Mouse (Mus musculus): Measurements from ENCODE around the gene Rit1. TPM values are rescaled to one million over a fixed set of nuclear protein-coding genes. Genes with fewer than 3 reads are reported as not detected.

Rit1 gene
- polyA plus RNA-seq, 1 experiment, result 58.7 TPM

- H3K4me1 ChIP-seq (ENCODE audit: control insufficient read depth, insufficient read depth, low read length), result peaks cover 8% of the 10 kb centered on the region
- H3K4me3 ChIP-seq (ENCODE audit: insufficient read depth, low read length), result no peak overlapping the region
- no peak overlapping the region for H3K27ac ChIP-seq (ENCODE audit: insufficient read depth, low read length)
- no peak for TF ChIP-seq CTCF (IDR thresholded peaks at IDR 0.05; ENCODE audit: extremely low read depth, insufficient read depth, low read length)
Observed at GRCm38 (mm10) chr3:88719098-88719497, 2.5 kb downstream of the Rit1 start.

GRCm38 (mm10) chr3:88736556-88736955 is 19.9 kb downstream of the Rit1 start:
- Histone ChIP-seq H3K27ac (ENCODE audit: insufficient read depth, low read length) (no peak overlapping the region), H3K4me1 (ENCODE audit: control insufficient read depth, insufficient read depth, low read length) (no peaks in the 10 kb centered on the region), H3K4me3 (ENCODE audit: insufficient read depth, low read length) (no peak overlapping the region)
- no peak for TF ChIP-seq CTCF (IDR thresholded peaks at IDR 0.05; ENCODE audit: extremely low read depth, insufficient read depth, low read length)
- TF ChIP-seq POLR2A (IDR thresholded peaks at IDR 0.05; ENCODE audit: extremely low read depth, insufficient read depth, low read length), result no peak

- Histone ChIP-seq H3K4me3 (ENCODE audit: insufficient read depth, low read length) (no peak overlapping the region), H3K4me1 (ENCODE audit: control insufficient read depth, insufficient read depth, low read length) (no peaks in the 10 kb centered on the region), H3K27ac (ENCODE audit: insufficient read depth, low read length) (no peak overlapping the region)
- TF ChIP-seq POLR2A (IDR thresholded peaks at IDR 0.05; ENCODE audit: extremely low read depth, insufficient read depth, low read length) (no peak), CTCF (IDR thresholded peaks at IDR 0.05; ENCODE audit: extremely low read depth, insufficient read depth, low read length) (peak; percentile 73)
Observed at GRCm38 (mm10) chr3:88738641-88739040, 22.0 kb downstream of the Rit1 start.

GRCm38 (mm10) chr3:88740147-88740546 is 23.5 kb downstream of the Rit1 start:
- H3K4me1 ChIP-seq (ENCODE audit: control insufficient read depth, insufficient read depth, low read length), result no peaks in the 10 kb centered on the region
- no peak overlapping the region for H3K27ac ChIP-seq (ENCODE audit: insufficient read depth, low read length)
- TF ChIP-seq POLR2A (IDR thresholded peaks at IDR 0.05; ENCODE audit: extremely low read depth, insufficient read depth, low read length) (no peak), CTCF (IDR thresholded peaks at IDR 0.05; ENCODE audit: extremely low read depth, insufficient read depth, low read length) (0 out of 2 replicates have a peak, but pooled peaks have one; percentile 13)
- H3K4me3 ChIP-seq (ENCODE audit: insufficient read depth, low read length), result no peak overlapping the region

- Histone ChIP-seq H3K27ac (ENCODE audit: insufficient read depth, low read length) (no peak overlapping the region), H3K4me1 (ENCODE audit: control insufficient read depth, insufficient read depth, low read length) (peaks cover 1% of the 10 kb centered on the region; the same call in 1 of the 2 replicates), H3K4me3 (ENCODE audit: insufficient read depth, low read length) (no peak overlapping the region)
- TF ChIP-seq CTCF (IDR thresholded peaks at IDR 0.05; ENCODE audit: extremely low read depth, insufficient read depth, low read length), result no peak
- no peak for TF ChIP-seq POLR2A (IDR thresholded peaks at IDR 0.05; ENCODE audit: extremely low read depth, insufficient read depth, low read length)
Observed at GRCm38 (mm10) chr3:88745534-88745933, 28.9 kb downstream of the Rit1 start.

GRCm38 (mm10) chr3:88746139-88746870 is 29.7 kb downstream of the Rit1 start:
- H3K4me1 ChIP-seq (ENCODE audit: control insufficient read depth, insufficient read depth, low read length), result peaks cover 1% of the 10 kb centered on the region
- no peak overlapping the region for H3K27ac ChIP-seq (ENCODE audit: insufficient read depth, low read length)
- H3K4me3 ChIP-seq (ENCODE audit: insufficient read depth, low read length), result no peak overlapping the region
- TF ChIP-seq CTCF (IDR thresholded peaks at IDR 0.05; ENCODE audit: extremely low read depth, insufficient read depth, low read length), result no peak
- TF ChIP-seq POLR2A (IDR thresholded peaks at IDR 0.05; ENCODE audit: extremely low read depth, insufficient read depth, low read length), result no peak

GRCm38 (mm10) chr3:88746871-88747231 is 30.2 kb downstream of the Rit1 start:
- H3K4me3 ChIP-seq (ENCODE audit: insufficient read depth, low read length), result no peak overlapping the region
- no peak overlapping the region for H3K27ac ChIP-seq (ENCODE audit: insufficient read depth, low read length)
- TF ChIP-seq CTCF (IDR thresholded peaks at IDR 0.05; ENCODE audit: extremely low read depth, insufficient read depth, low read length), result no peak
- no peak for TF ChIP-seq POLR2A (IDR thresholded peaks at IDR 0.05; ENCODE audit: extremely low read depth, insufficient read depth, low read length)
- H3K4me1 ChIP-seq (ENCODE audit: control insufficient read depth, insufficient read depth, low read length), result peaks cover 1% of the 10 kb centered on the region

GRCm38 (mm10) chr3:88754283-88754682 is 37.6 kb downstream of the Rit1 start:
- Histone ChIP-seq H3K27ac (ENCODE audit: insufficient read depth, low read length) (no peak overlapping the region), H3K4me1 (ENCODE audit: control insufficient read depth, insufficient read depth, low read length) (peaks cover 11% of the 10 kb centered on the region), H3K4me3 (ENCODE audit: insufficient read depth, low read length) (no peak overlapping the region)
- TF ChIP-seq POLR2A (IDR thresholded peaks at IDR 0.05; ENCODE audit: extremely low read depth, insufficient read depth, low read length) (no peak), CTCF (IDR thresholded peaks at IDR 0.05; ENCODE audit: extremely low read depth, insufficient read depth, low read length) (0 out of 2 replicates have a peak, but pooled peaks have one; percentile 30)

- Histone ChIP-seq H3K4me1 (ENCODE audit: control insufficient read depth, insufficient read depth, low read length) (peaks cover 12% of the 10 kb centered on the region), H3K27ac (ENCODE audit: insufficient read depth, low read length) (no peak overlapping the region), H3K4me3 (ENCODE audit: insufficient read depth, low read length) (no peak overlapping the region)
- no peak for TF ChIP-seq CTCF (IDR thresholded peaks at IDR 0.05; ENCODE audit: extremely low read depth, insufficient read depth, low read length)
- TF ChIP-seq POLR2A (IDR thresholded peaks at IDR 0.05; ENCODE audit: extremely low read depth, insufficient read depth, low read length), result no peak
Observed at GRCm38 (mm10) chr3:88755541-88755940, 38.9 kb downstream of the Rit1 start.

GRCm38 (mm10) chr3:88756276-88756675 is 39.6 kb downstream of the Rit1 start:
- H3K4me1 ChIP-seq (ENCODE audit: control insufficient read depth, insufficient read depth, low read length), result peaks cover 12% of the 10 kb centered on the region
- no peak overlapping the region for H3K4me3 ChIP-seq (ENCODE audit: insufficient read depth, low read length)
- no peak overlapping the region for H3K27ac ChIP-seq (ENCODE audit: insufficient read depth, low read length)
- no peak for TF ChIP-seq CTCF (IDR thresholded peaks at IDR 0.05; ENCODE audit: extremely low read depth, insufficient read depth, low read length)
- no peak for TF ChIP-seq POLR2A (IDR thresholded peaks at IDR 0.05; ENCODE audit: extremely low read depth, insufficient read depth, low read length)
